Mouse (Mus musculus): ENCODE results near the gene Carmil2. TPM values are rescaled to one million over a fixed set of nuclear protein-coding genes. Genes with fewer than 3 reads are reported as not detected.

Gene Carmil2
- total RNA-seq (2017): 14.7 and 15.1 TPM in 2 replicates

DNA sequence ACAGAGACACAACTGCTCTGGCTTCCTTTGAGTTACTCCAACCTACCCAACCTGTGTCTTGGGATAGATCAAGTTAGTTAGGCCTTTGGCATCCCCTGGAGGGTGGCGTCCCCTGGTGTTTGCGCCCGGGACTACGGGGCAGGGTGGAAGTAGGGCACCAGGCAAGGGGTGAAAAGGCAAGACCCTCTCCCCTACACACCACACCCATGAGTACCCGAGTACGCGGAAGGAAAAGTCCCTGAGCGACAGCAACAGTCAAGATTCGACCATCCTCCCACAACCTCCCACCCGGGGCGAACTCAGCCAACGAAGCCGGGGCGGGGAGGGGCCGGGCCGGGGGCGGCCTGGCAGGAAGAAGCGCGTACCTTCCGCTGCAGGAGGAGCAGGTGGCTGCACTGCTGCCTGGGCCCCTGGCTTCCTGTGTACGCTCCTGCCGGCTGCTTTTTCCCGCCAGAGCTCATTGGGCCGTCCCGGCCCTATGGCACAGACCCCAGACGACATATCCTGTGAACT, at the start of gene Carmil2:
Gene Carmil2 (plus strand): TSS at position 479 of the 513 bp plus-strand sequence.
- peak; percentile 74 to 82 for ATAC-seq (replicated peaks in 1 of 2; ENCODE audit: insufficient read depth in 1 of 2, low FRiP score in 2 of 2, low TSS enrichment in 1 of 2, low read depth in 1 of 2, poor library complexity in 2 of 2, severe bottlenecking in 2 of 2)

DNA sequence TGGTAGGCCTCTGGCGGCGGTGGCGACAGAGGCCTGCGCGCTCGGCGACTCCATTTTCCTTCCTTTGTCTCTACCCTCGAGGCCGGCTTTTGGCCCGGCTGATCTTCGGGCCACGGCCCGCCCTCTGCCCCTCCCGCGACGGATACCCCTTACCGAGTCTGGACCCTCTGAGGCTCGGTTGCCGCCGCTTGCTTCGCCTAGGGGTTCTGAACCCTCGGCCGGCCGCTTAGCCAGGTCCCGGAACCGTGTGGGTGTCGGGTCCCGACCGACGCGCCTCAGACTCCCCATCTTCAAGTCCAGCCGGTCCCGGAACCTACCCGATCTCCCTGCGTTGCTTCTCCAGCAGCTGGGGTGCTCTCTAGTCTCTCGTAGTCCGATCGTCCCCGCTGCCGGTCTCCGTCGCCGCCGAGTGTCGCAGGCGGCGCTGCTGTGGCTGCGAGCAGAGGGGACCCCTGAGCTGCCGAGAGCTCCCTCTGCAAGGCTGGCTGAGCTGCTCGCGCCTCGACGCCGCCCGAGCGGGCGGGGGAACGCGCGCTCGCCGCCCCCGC, 49.0 kb upstream of the Carmil2 start, which contains the start of gene Agrp:
Gene Agrp (minus strand): TSS at position 431 of the 548 bp plus-strand sequence.
- peak in 1 of 2 experiments; percentile 2; a peak in 1 of 4 replicates for ATAC-seq (replicated peaks in 1 of 2; ENCODE audit: insufficient read depth in 1 of 2, low FRiP score in 2 of 2, low TSS enrichment in 1 of 2, low read depth in 1 of 2, poor library complexity in 2 of 2, severe bottlenecking in 2 of 2)

DNA sequence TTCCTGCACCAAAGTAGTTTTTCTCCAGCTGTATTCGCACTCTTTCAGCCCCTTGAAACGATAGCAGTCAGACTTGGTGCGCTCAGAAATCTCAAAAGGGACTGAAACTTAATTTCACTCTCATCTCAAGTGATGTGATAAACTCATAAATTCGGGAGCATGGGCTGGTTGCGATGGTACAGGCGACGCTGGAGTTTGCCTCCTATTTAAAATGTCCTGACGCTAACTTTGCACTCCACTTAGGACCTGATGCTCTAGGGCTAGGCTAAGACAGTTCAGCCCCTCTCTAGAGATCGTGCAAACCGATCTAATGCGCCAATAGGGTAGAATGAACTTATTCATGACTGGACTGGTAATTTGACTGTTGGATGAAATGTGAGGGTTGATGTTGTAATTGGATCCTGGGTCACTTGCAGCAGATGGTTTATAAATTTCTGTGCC, 48.5 kb upstream of the Carmil2 start:
- no peak for ATAC-seq (replicated peaks in 1 of 2; ENCODE audit: insufficient read depth in 1 of 2, low FRiP score in 2 of 2, low TSS enrichment in 1 of 2, low read depth in 1 of 2, poor library complexity in 2 of 2, severe bottlenecking in 2 of 2)

DNA sequence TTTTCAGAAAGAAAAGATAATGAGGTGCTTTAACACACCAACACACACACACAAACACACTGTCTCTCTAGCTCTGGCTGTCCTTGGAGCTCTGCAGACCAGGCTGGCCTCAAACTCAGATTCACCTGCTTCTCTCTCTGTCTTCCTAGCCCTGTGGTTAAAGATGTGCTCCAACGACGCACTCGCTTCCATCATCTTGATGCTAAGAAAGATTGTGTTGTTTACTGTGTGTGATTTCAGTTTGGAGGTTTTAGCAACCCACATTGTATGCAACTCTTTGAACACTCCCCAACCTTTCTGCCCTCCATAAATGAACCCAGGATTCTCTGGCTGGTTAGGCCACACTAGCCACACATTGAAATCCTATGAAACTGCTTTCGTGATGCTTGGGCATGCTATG, 47.6 kb upstream of the Carmil2 start:
- no peak for ATAC-seq (replicated peaks in 1 of 2; ENCODE audit: insufficient read depth in 1 of 2, low FRiP score in 2 of 2, low TSS enrichment in 1 of 2, low read depth in 1 of 2, poor library complexity in 2 of 2, severe bottlenecking in 2 of 2)

DNA sequence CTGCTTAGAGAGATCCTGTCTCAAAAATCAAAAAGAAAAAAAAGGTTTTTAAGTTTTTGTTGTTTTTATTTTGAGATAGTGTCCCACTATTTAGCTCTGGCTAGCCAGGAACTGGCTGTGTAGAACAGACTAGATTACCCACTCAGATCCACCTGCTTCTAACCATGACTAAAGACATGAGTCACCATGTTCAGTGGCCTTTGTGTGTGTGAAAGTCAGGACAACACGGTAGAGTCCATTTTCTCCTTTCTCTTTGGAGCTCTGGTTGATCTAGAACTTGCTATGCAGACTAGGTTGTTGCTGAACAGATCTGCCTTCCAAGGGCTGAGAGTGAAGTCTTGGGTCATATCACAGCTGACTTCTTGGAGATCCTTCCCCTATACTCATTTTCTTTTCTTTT, 46.2 kb upstream of the Carmil2 start:
- no peak for ATAC-seq (replicated peaks in 1 of 2; ENCODE audit: insufficient read depth in 1 of 2, low FRiP score in 2 of 2, low TSS enrichment in 1 of 2, low read depth in 1 of 2, poor library complexity in 2 of 2, severe bottlenecking in 2 of 2)

DNA sequence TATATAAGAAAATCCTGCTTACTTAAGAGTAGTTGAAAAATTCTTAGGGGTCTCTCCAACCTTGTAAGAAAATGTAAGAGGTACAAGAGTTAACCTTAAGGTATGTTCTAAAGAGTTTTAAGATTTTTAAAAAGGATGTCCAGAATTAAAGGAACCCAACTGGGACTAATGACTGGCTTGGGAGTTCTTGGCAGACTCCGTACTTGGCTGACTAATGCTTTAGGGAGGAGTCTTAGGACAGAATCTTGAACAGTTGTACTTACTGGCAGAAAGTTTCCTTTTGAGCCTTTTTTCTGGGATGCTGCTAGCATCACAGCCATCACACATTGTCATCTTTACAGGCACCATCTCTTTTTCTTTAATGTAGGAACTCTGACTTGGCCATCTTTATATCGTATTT, 45.6 kb upstream of the Carmil2 start:
- no peak for ATAC-seq (replicated peaks in 1 of 2; ENCODE audit: insufficient read depth in 1 of 2, low FRiP score in 2 of 2, low TSS enrichment in 1 of 2, low read depth in 1 of 2, poor library complexity in 2 of 2, severe bottlenecking in 2 of 2)

DNA sequence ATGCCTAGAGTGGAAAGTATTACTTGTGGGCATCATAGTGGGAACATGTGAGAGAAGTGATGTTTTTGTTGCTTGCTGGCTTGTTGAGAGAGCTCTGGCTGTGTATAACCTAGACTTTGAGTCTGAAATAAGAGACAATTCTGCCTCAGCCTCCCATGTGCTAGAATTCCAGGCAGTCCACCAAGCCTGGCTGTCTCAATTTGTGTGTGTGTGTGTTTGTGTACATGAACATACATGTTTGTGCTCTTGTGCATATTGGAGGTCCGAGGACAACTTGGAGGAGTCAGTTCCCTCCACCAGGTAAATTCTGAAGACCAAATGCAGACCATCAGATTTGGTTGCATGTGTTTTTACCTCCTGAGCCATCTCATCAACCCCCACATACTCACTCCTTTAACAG, 40.9 kb upstream of the Carmil2 start:
- ATAC-seq (replicated peaks in 1 of 2; ENCODE audit: insufficient read depth in 1 of 2, low FRiP score in 2 of 2, low TSS enrichment in 1 of 2, low read depth in 1 of 2, poor library complexity in 2 of 2, severe bottlenecking in 2 of 2): no peak

DNA sequence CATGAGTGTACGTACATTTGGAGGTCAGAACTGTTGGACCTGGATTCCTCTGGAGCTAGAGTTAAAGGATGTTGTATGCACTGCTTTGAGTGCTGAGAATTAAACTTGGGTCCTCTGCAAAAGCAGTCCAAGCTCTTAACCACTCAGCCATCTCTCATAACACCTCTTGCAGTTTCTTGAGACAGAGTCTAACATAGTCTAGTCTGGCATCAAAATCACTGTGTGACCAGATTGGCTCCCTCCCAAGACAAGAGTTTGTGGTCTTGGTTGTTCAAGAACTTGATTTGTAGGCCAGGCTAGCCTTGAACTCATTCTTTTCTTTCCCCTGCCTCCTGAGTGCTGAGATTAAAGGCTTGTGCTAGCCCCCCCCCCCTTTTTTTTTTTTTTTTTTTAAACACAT, 37.1 kb upstream of the Carmil2 start:
- ATAC-seq (replicated peaks in 1 of 2; ENCODE audit: insufficient read depth in 1 of 2, low FRiP score in 2 of 2, low TSS enrichment in 1 of 2, low read depth in 1 of 2, poor library complexity in 2 of 2, severe bottlenecking in 2 of 2): no peak

DNA sequence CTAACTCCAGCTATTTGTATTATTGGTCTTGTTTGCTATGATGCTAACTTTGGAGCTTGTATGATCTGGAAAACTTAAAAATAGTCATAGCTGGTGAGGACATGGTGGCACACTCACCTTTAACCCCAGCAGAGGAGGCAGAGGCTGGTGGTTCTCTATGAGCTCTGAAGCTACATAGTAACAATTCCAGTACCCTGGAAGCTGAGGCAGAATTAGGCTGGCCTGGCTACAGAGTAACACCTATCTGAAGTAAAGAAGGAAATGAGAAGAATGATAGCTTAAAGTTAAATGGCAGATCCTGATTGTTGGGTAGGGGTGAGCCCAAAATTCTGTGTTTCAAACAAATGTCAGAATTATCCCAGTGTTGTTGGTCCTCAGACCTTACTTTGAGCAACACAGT, 28.4 kb upstream of the Carmil2 start:
- no peak for ATAC-seq (replicated peaks in 1 of 2; ENCODE audit: insufficient read depth in 1 of 2, low FRiP score in 2 of 2, low TSS enrichment in 1 of 2, low read depth in 1 of 2, poor library complexity in 2 of 2, severe bottlenecking in 2 of 2)

DNA sequence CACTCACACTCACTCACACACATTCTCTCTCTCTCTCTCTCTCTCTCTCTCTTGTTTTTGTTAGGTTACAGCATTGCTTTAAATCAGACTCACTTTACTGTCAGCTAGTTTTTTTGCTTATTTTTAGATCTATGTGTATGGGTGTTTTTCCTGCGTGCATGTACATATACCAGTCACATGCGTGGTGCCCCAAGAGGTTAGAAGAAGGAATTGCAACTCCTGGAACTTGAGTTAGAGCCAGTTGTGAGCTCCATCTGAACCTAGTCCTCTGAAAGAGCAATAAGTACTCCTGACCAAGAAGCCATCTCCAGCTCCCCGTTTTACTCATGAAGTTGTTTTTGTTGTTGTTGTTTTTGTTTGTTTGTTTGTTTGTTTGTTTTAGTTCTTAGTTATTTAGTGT, 24.9 kb upstream of the Carmil2 start:
- peak; percentile 66 to 75; a peak in 3 of 4 replicates for ATAC-seq (replicated peaks in 1 of 2; ENCODE audit: insufficient read depth in 1 of 2, low FRiP score in 2 of 2, low TSS enrichment in 1 of 2, low read depth in 1 of 2, poor library complexity in 2 of 2, severe bottlenecking in 2 of 2)

DNA sequence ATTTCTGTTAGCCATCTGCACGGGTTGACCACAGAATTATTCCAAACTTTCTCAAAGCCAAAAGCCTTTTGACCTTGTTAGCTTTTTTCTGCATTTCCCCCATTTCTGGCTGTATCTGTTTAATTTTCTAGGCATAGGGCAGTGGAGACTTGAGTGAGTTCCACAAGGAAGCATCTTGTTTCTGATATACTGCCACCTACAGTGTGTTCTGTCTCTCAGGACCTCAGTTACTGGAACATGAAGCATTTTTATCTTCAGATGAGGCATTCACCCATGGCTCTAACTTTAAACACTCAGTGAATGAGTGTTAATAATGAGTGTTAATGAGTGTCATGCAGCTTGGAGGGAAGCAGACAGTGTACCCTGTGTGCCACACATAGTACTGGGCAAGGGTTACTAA, 8.2 kb upstream of the Carmil2 start:
- no peak for ATAC-seq (replicated peaks in 1 of 2; ENCODE audit: insufficient read depth in 1 of 2, low FRiP score in 2 of 2, low TSS enrichment in 1 of 2, low read depth in 1 of 2, poor library complexity in 2 of 2, severe bottlenecking in 2 of 2)

DNA sequence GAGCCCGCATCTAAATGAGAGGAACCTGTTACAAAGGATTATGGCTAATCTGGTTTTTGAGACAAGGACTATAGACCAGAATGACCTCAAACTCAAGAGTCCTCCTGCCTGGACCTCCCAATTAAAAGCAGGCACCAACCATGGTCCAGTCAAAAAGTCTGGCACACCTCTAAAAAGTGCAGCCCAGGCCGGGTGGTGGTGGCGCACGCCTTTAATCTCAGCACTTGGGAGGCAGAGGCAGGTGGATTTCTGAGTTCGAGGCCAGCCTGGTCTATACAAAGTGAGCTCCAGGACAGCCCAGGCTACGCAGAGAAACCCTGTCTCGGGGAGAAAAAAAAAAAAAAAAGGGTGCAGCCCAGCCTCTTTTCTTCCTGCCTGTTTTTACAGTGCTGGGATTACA, 749 bp upstream of the Carmil2 start:
- ATAC-seq (replicated peaks in 1 of 2; ENCODE audit: insufficient read depth in 1 of 2, low FRiP score in 2 of 2, low TSS enrichment in 1 of 2, low read depth in 1 of 2, poor library complexity in 2 of 2, severe bottlenecking in 2 of 2): no peak

DNA sequence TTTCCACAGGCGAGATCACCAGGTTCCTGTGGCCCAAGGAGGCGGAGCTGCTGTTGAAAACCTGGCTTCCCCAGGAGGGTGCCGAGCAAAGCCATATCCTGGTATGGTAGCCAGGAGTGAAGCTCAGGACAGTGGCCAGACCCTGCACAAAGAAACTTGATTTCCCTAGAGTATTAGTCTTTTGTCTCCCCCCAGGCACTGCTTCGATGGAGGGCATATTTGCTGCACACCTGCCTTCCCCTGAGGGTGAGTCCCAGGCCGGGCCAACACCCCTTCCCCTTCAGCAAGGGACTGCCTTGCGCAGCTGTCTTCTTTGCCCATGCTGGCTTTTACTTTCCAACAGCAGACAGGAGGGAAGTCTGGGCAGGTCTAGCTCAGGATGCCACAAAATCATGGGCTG, 477 bp downstream of the Carmil2 start:
- 0 out of 4 replicates have a peak, but pooled peaks of 1 of the 2 experiments have one; percentile 11 for ATAC-seq (replicated peaks in 1 of 2; ENCODE audit: insufficient read depth in 1 of 2, low FRiP score in 2 of 2, low TSS enrichment in 1 of 2, low read depth in 1 of 2, poor library complexity in 2 of 2, severe bottlenecking in 2 of 2)

DNA sequence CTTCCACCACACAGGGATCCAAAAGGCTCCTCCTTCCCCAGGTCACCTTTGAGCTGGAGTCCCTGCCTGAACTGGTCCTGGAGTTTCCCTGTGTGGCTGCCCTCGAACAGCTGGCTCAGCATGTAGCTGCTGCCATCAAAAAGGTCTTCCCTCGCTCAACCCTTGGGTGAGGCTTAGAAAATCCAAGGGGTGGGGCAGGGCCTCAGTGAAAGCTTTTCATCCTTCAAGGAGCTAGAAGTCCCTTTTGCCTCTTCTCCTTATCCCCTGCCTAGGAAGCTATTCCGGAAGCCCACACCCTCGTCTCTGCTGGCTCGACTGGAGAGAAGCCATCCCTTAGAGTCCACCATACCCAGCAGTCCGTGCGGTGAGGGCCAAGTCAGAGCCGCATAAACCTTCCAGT, 1.4 kb downstream of the Carmil2 start:
- no peak for ATAC-seq (replicated peaks in 1 of 2; ENCODE audit: insufficient read depth in 1 of 2, low FRiP score in 2 of 2, low TSS enrichment in 1 of 2, low read depth in 1 of 2, poor library complexity in 2 of 2, severe bottlenecking in 2 of 2)

DNA sequence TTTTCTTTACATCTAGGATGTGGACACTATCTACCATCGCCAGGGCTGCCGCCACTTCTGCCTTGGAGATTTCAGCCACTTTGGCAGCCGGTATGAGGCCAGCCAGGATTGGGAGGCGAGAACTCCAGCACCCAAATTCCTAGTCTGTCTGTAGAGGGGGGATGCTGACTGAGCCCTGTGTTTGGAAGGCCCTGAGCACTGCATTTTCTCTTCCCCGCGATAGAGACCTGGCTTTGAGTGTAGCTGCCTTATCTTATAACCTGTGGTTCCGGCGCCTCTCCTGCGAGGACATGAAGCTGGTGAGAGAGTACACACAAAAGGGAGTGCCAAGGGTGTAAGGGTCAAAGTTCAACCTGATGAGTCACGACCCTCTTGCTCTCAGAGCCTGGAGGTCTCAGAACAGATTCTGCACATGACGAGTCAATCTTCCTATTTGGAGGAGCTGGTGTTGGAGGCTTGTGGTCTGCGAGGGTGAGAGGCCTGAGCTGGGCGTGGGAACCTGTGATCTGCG, 2.2 kb downstream of the Carmil2 start:
- no peak for ATAC-seq (replicated peaks in 1 of 2; ENCODE audit: insufficient read depth in 1 of 2, low FRiP score in 2 of 2, low TSS enrichment in 1 of 2, low read depth in 1 of 2, poor library complexity in 2 of 2, severe bottlenecking in 2 of 2)

DNA sequence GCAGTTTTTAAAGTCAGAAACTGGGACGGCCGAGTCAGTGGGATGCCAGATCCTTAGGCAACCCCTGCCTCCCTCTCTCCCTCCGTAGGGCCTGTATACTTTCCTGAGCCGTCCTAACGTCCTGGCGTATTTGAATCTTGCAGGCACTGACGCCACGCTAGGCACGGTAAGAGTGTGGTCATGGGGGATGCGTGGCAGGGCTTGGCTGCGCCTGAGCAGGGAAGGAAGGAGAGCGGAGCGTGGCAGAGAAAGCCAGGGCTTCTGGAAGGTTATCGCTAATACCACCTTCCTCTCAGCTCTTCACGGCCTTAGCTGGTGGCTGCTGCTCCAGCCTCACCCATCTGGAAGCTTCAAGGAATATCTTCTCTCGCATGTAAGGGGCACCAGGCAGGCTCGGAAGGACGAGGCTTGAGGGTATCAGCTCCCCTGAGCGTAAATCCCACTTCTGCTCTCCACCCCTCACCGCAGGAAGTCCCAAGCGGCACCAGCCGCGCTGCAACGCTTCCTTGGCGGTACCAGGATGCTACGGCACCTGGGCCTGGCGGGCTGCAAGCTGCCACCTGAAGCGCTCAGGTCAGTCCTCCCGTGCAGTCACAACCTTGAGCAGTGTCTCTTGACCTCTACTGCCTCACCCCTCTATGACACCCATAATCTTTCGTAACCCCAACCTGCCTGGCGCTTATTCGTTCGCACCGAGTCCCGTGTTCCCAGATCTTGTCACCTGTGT, 3.3 kb downstream of the Carmil2 start:
- ATAC-seq (replicated peaks in 1 of 2; ENCODE audit: insufficient read depth in 1 of 2, low FRiP score in 2 of 2, low TSS enrichment in 1 of 2, low read depth in 1 of 2, poor library complexity in 2 of 2, severe bottlenecking in 2 of 2): no peak

DNA sequence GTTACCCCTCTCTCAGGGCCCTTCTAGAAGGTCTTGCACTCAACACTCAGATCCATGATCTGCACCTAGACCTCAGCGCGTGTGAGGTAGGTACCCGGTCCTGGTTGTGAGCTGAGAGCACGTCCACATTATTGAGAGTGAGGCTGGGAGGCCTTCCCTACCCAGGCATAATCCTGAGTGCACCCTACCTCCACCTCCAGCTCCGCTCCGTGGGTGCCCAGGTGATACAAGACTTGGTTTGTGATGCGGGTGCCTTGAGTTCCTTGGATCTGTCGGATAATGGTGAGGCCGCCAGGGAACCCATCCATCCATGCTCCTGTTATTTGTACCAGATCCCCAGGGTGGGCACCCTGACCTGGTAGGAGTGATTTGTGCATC, 3.9 kb downstream of the Carmil2 start:
- ATAC-seq (replicated peaks in 1 of 2; ENCODE audit: insufficient read depth in 1 of 2, low FRiP score in 2 of 2, low TSS enrichment in 1 of 2, low read depth in 1 of 2, poor library complexity in 2 of 2, severe bottlenecking in 2 of 2): no peak

DNA sequence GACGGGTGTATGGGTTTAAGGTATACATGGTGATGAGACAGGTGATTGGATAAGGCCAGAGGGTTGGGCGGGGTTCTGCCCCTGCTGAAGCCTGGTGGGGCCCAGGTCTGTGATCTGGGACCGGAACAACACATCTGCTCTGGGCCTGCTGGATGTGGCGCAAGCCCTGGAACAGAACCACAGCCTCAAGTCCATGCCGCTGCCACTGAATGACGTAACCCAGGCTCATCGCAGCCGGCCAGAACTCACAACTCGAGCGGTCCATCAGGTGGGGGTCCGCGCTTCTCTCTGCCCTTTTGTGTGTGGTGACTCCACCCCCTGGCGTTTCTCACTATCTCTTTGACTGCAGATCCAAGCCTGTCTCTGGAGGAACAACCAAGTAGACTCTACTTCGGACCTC, 4.9 kb downstream of the Carmil2 start:
- no peak for ATAC-seq (replicated peaks in 1 of 2; ENCODE audit: insufficient read depth in 1 of 2, low FRiP score in 2 of 2, low TSS enrichment in 1 of 2, low read depth in 1 of 2, poor library complexity in 2 of 2, severe bottlenecking in 2 of 2)
